Mouse (Mus musculus) heart, adult 9 months (tissue): ENCODE data around the gene Nudt3.

ENCODE experiments used
- DNase-seq, 2 experiments: peaks; one replicate each; pipeline ENCODE4 v3.0.0; 2022; ENCODE audit warnings: low spot score in 2 of 2

Nudt3 gene

DNA sequence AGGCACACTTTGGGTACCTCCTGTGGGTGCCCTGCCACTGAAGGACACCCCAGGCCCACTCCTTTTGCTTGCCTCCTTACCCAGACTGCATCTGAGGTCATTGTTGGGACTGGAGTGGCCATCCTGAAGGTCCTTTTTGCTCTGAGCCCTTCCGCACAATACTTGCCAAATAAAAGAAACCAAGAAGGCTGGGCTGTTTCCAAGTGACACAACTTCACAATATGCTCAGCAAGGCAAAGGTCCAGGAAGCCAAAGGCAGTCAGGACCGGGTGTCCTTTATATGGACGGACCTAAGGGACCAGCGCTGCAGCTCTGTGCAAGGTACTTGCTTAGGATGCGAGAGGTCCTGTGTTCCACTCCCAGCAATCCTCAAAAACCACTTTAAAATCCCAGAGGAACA is 55.1 kb downstream of the Nudt3 start:
- DNase-seq: no peak

DNA sequence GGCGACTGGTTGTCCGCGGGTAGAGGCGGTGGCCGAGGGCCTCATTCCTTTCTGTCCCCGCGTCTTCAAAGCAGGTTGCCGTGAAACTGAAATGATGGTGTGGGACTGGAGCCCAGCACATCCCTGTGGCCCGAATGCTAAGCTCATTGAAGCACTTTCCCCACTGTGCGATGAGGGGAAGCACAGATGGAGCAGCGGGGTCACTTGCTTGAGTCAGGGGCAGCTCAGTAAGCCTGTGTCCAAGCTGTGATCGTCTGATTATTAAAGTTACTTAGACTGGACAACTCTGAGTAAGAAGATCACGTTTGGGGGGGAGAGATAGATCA is 57.4 kb downstream of the Nudt3 start:
- no peak for DNase-seq

DNA sequence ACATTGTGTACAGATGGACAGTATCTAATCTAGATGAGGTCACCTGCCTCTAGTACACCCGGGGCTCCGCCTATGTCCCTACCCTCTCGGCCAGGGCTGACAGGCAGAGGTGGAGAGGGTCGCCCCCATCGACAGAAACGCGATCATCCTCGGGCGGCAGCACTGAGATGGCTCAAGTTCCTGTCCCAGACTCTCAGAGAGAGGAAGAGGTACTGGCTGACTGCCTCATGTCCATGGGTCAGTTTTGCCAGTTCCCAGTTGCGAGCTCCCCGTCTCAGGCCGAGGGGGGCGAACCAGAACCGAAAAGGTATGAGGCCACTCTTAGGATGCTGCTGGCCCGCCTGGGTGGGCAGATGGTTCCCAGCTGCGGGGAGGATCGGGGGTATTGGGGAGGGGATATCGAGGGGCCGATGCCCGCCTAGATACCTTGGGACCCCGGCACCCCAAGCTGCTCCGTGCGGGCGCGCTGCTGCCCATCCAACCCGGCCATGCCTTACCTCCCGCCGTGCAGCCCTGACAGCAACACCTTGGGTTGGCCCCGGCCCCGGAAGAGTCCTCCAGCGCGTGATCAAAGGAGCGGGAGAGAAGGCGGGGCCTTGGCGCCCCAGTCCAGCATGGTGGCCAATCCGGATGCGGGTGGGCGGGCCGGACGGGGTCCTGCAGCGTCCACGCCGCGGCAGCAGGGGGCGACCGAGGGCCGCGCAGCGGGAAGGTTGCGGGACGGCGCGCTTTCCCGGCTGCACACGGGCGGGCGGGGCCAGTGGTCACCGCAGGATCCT is 57.9 kb downstream of the Nudt3 start, which contains the start of gene AI413582:
Gene AI413582 (minus strand): TSS at position 594 of the 779 bp plus-strand sequence.
- DNase-seq: peak; percentile 95 to 96

DNA sequence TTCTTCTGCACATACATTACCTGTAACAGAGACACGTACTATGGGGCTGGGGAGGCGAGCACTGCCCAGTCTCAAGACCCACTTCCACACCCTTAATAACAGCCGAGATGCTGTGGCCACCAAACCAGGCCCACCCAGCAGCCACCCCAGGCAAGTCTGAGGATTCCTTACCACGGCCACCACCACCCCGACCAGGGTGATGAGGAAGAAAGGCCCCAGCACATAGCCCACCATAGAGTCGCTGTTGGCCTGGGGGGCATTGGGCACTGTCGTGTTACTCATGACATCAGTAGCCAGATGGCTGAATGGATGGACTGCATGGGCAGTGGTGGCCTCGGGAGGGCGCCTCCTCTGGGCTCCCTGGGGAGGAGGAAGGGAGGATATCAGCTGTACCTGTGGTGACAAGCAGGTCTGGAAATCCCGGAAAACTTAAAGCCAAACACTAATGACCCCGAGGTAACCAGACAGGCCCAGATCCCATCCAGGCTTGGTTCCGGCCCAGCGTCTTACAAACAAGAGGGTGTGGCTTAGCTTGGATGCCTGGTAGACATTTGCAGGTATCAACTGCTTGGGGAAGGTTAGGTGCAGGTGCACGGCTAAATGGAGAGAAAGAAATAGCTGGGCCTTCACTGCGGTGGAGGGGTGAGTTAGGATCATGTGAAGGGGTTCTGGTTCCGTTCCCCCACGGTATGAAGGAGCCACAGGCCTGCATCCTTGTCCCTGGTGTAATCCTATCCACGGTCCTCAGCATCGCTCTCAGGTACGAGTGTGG is 58.7 kb downstream of the Nudt3 start:
- DNase-seq: no peak

DNA sequence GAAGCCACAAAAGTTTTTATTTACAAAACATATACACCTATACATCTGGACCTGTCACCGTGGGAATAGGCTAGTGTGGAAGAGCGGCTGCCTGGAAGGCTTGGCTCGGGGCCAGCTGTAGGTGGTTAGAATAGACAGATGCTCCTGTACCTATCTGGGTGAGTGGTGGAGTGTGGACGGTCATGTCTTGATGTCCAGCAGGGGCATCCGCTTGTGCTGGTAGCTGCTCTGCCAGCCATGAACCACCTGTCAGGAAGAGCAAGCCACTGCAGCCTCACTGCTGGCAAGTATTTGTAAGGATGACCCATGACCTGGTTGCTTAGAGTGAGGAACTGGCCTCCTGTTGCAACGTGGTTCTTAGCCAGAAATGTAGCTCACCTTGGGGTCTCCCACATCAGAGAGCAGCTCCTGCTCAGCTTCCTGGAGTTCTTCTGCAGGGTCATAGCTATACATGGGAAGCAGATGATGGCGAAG is 59.5 kb downstream of the Nudt3 start:
- DNase-seq: no peak

DNA sequence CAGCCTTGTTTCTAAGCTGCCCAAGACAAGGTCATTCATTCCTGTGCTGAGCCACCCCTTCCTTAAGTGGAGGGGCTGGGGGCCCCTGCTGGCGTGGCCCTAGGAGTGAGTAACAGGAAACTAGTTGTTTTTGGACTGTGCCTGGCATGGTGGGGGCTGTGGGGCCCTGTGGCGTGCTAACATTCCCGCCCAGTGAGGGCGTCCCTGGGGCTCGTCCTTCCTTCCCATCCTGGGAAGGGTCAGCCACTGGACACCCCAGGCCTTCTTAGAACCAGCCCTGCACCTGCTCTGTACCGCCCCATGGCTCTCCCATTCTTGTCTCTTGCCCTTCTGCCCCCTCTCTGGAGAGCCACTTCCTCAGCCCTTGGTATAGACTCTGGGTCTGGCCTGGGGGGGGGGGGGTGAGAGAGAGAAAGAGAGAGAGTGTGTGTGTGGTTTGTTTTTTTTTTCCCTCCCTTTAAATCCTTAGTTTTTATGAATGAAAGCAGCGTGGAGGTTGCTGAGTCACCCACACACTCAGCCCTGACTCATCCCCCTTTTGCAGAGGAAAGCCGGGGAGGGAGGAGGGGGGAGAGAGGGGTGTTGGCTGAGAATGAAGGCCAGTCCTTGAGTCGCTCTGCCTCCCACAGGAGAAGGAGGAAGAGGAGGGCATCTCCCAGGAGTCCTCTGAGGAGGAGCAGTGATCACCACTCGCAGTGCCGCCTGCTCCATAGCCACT is 61.3 kb downstream of the Nudt3 start:
- no peak for DNase-seq

DNA sequence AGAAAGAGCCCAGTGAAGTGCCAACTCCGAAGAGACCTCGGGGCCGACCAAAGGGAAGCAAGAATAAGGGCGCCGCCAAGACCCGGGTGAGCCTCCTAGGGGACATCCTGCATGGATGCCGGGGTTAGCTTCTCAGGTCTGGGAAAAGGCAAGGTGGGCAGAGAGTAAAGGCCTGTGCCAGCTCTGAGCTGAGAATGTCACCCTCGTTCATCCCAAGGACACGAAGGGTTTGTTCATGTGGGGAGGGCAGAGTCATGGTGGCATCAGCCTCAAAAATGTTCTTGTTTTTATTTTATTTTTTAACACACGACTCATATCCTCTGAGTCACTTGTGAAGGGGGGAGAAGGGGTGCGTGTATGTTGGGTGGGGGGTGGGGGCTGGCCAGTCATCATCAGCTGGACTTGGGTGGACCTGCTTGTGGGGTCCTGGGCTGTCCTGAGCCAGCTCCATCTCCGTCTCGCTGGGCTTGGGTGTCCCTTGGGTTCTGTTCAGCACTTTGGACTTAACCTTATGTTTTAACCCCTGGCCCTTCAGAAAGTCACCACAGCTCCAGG is 62.3 kb downstream of the Nudt3 start:
- DNase-seq: no peak

DNA sequence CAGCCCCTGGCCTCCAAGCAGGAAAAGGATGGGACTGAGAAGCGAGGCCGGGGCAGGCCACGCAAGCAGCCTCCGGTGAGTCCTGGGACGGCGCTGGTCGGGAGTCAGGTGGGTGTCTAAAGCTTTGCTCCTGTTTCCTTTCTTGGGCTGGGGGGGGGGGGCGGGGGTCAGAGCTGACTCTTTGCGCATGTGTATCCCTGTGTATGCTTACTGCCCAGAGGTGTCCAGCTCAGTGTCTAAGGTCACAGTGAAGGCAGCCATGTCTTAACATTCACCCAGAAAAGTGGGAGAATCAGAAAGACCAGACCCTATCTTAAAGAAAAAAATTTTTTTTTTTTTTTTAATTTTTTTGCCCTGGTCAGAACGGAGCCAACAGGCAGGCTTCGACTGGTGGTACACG is 63.7 kb downstream of the Nudt3 start:
- no peak for DNase-seq

DNA sequence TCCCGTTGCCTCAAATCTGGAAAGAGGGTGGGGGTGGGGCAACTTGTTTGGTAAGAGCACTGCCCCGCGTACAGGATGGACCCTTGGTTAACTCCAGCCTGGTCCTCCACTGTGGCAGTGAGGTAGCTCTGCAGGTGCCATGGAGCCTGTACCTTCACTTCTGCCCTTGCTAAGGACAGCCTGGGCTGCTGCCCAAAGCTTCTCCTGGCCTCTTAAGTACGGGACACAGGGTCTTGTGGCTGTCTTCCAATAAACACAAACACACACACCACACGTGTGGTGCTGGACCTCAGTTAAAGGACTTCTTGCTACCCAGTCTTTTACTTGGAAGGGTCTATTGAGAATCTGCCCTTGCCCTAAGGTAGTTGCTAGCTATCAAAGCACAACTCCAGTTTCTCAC is 64.5 kb downstream of the Nudt3 start:
- DNase-seq: no peak

DNA sequence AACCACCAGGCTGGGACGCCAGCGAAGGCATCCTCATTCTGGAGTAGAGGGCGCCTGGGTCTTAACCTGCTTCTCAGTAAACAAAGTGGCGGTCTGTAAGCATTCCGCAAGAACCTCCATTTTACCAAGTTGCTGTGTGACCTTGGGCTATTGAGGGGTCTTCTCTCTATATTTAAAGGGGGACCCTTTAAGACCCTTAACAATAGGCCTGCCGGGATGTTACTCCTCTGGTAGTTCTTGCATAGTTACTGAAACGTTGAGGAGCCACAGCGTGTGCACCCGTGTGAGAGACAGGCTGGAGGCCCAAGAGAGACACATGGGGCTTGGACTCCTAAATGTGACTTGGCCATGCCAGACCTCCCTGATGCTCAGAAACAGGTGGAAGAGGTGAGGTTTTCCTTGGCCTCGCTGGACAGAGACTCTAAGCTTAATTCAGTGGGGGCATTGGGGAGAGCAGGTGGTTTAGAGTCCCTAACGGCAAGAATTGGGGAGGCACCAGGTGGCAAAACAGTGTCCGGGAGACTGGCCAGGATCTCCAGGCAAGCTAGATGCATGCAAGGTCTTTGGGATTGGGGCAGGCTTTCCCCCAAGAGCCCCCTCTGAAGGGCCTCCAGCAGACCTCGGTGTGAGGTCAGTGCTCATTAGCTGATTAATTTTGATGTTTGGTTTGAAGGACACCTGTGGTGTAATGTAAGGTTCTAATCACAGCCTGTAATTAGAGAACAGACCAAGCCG is 65.2 kb downstream of the Nudt3 start:
- no peak for DNase-seq

DNA sequence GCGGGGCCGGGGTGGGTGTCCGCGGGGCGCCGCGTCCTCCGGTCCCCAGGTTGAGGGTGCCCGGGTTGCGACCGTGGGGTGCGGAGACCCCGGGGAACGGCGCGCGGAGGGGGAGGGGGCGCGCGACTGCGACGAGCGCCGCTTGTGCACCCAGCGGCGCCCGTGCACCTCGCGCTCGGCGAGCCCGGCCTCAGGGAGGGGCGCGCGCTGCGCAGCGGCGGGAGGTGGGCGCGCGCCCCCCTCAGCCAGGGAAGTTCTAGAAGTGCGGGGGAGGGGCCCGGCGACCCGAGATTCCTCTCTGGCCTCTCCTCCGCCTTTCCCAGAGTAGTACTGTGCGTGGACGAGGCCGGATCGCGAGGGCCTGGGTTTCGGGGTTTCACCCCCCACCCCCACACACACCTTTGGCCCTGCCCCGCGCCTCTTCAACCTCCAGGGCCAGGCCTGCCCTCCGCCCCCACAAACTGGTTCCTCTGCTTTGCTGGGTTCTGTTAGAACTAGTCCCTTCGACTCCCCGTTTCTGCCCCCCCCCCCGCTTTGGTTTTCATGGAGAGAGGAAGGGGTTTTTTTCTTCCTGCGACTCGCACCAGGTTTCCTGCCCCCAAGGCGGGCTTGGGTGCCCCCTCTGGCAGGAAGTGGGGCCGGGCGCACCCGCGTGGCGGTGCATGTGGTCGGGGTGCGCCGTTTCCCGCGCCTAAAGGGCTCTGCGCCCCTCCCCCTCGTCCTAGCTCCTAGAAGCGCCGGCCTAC is 65.9 kb downstream of the Nudt3 start:
- DNase-seq: no peak

DNA sequence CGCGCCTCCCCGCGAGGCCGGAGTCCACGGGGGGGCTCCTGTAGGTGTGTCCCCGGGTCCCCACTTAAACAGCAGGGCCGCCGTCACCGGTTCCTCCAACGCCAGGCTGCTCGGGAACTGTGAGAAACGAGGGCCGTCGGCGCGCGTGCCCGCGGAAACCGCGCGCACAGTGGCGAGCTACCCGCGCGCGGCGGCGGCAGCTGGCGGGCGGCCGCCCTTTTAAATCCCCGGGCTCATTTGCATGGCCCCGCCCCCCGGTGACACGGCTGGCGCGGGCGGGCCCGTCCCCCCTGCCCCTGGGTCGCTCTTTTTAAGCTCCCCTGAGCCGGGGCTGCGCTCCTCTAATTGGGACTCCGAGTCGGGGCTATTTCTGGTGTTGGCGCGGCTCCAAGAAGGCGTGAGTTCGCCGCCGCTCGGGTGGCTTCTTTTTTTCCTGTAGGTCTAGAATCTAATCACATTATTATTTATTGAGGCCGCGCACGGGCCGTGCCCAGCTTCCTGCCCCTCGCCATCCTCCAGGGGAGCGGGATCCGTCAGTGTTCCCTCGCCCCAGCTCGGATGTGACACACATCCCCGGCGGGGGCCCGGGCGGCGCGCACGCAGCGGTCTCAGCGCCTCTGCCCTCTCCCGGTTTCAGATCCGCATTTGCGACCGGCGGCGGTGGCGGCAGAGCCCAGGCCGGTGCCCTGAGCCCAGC is 66.8 kb downstream of the Nudt3 start, which contains the start of gene Hmga1:
Gene Hmga1 (plus strand): TSS at position 183 of the 697 bp plus-strand sequence.
- DNase-seq: peak; percentile 84 to 85

DNA sequence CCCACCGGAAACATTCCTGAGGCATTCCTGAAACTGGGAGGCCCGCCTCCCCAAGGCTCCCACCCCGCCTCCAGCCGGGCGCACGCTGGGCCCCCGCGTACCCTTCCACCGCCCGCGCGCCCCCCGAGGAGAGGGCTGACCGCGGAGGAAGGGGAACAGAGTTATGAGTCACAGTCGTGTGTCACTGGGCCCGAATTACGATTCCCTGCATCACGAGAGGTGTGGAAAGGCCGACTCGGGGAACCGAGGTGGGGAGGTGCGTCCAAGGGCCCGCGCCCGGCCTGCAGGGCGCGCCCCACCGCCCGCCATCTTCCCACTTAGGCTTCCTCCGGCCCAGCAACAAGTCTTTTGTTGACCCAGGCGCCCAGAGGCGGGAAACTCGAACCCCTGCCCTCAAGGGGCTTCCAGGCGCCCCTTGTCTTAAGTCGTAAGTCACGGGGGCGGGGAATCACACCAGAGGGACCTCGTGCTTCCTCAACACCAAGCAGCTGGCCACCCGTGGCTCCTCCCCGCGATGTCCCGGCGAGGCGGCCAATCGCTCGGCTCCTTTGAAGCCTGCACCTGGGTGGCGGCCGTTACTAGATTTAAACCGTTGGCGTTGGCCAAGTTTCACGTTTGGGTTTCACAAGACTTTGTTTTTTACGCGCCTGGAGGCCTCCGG is 67.7 kb downstream of the Nudt3 start:
- peak; percentile 60 to 67 for DNase-seq

DNA sequence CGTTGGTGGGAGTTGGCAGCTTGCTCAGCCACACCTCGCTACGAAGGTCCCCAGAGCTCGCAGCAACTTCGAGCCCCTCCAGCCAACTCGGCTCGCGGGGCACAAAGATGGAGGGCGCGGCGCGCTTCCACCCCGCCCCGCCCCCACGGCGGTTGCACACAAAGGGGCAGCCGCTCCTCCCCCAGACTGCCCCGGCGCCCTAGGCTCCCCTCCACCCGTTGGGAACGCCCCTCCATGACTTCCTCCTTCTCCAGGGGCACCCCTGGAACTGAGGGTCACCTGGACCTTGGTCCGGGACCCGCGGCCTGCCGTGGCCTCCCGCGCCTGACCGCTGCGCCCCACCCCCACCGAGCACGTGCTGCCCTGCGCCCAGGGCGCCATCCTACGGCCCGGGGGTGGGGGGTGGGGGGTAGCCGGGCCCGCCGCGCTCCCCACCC is 68.2 kb downstream of the Nudt3 start:
- no peak for DNase-seq

DNA sequence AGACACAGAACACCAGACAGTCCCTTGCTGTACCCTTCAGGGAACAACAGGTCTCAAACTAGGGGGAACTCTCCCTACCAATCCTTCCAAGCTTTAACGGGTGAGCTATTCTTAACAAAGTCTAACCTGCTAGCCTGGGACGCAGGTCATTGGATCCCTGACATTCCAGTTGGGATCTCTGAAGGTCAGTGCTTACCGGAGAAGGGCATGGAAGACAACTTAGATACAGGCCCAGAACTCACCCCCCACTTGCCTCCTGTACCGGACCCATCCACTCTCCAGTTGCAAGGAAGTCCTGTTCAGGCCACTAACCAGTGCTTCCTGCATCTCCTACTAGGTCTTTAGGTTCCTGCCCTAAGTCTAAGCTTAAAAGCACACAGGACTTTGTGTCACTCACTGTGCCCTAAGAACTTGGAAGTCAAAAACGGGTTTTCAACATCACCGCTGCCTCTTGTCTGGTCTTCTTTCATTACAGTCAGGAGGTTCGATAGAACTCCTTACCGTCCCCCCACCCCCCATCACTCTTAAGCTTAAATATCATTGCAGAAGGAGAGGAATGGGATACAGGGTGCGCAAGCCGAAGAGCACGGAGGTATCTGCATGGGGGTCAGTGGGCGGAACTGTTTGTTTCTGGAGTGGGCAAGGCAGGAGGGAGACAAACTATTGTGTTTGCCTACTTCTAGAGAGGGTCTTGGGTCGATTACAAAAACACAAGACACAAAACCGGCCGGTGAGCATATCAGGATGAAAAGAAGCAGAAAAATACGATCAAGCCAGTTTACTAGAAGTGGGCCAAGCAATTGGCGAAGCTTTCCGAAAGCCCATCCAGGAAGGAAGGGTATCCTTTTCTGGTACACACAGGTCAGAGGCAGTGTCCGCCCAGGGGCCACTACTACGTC is 69.0 kb downstream of the Nudt3 start:
- no peak for DNase-seq

DNA sequence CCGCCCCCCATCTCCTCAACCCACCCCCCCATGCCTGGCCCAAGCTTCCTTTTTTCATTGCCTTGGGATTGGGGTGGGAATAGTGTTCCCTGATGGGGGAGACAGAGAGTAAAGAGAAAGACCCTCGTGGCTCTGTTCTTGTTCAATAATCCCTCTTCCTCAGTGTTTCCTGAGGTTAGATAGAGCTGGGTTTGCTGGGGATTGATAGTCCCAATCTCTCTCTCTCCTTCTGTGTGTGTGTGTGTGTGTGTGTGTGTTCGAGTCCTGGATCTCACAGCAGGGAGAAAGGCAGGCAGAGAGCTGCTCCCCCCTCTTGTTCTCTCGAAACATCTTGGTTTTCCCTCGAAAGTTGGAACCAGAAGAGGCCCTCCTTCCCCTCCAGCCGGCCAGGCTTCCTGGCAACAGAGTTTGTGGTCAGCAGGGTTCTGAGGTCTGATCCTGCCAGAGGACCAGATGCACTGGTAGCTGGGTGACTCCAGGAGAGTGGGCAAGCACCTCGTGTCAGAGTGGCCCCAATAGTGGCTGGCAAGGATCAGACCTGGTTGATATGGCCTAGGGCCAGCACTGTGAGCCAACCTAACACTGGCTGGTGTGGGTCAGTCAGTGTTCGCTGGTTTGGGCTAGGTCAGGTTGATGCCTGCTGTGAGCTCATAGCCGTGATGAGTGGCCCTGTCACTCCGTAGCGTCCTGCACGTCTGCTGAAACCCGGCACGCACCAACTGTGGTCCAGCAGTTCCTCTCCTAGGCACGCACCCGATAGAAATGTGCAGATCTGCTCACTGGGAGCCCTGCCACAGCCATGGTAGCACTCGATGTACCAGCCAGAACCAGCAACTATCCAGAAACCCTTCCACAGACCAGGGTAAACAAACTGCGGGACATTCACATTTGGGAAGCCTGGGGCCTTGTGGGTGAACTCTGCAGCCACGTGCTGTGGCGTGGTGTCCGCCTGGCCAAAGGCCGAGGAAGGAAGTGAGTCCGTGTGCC is 70.8 kb downstream of the Nudt3 start:
- DNase-seq: no peak

DNA sequence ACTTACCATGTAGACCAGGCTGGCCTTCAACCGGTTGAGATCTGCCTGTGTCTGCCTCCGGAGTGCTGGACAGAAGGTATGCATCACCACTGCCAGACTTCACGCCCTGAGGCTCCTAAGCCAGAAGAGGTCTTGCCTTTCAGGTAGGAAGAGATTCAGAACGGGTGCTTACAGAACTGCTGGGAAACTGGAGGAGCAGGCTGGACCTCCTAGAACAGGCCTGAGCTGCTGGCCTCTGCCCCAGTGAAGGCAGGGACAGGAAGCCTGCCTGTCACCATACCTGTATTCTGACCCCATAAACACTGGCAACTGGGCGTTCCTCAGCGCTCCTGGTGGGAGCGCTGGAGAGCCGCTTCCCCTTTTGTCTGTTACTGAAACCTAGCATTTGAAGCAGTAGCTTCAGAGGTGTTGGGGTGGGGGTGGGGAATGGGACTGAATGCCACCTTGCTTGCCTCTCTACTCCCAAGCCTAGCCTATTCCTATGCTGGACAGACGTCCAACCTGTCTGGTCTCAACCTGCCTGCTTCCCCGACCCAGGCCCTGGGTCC is 71.8 kb downstream of the Nudt3 start:
- no peak for DNase-seq
